Mouse (Mus musculus) stomach, postnatal 0 days (tissue): ENCODE measurements around the gene Wnt7a.

ENCODE experiments used
- CTCF ChIP-seq: IDR thresholded peaks from 2 replicates; pipeline ENCODE4 v1.5.1; 2016; ENCODE audit warnings: antibody characterized with exemption, low read depth, mild to moderate bottlenecking, moderate library complexity
- EP300 ChIP-seq: optimal IDR thresholded peaks from 2 replicates; pipeline ENCODE3; 2016; ENCODE audit warnings: antibody characterized with exemption

- TF ChIP-seq CTCF = no peak
- no peak for TF ChIP-seq EP300
Measured at GRCm38 (mm10) chr6:91357238-91357876, 53.8 kb downstream of the Wnt7a start.
